Mouse (Mus musculus) NIH3T3 (cell line): ENCODE data around the gene Dapk1.

Source experiments
- DNase-seq: peaks from one replicate; pipeline ENCODE4 v3.0.0-alpha.2; 2012; ENCODE audit warnings: low read depth

Gene Dapk1

DNA sequence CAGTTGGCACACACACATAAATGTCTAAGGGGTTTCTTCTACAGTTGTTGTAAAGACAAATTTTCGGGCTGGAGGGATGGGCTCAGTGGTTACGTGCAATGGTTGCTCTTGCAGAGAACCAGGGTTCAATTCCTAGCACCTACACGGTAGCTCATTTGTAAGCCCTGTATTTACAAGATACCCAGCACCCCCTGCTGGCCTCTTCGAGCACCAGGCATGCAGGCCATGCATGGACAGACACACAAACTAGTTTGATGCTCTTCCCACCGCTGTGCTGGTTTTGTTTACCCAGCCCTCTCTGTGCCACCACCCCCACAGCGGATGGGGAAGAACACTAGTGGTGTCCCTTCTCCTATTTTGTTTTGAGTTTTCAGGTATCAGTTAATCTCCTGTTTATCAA, 138.5 kb downstream of the Dapk1 start:
- no peak for DNase-seq

- no peak for DNase-seq
Measured at GRCm38 (mm10) chr13:60742611-60743010, 140.9 kb downstream of the Dapk1 start.

DNA sequence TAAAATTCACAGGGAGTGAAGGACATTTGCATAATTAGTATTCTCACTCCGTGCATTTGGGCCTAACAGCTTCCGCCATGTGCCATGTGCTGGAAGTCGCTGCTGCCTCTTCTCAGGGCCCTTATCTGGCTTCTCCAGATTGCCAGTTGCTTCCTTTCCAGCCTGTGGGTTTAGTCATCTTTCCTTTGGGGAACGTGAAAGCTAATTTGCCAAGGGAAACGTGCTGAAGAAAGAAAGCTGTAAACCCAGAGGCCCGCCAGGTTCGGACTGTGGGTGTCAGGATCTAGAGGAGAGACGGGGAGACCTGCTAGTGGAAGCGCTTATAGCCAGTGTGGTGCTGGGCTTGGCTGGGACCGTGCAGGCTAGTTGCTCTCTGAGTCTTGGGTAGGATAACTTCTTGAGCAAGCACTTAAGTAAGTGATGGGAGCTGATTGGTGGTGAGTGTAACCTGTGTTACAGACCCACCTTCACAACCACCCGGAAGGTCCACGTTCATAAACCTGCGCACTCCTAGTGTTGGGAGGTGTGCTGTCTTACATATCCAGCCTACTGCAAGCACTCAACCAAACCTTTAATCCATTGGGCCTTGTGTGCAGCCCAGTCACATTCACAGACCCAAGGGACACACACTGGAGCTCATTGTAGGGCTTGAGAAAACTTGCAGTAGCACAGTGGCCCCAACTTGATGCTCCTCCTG, 141.8 kb downstream of the Dapk1 start:
- DNase-seq: no peak

GRCm38 (mm10) chr13:60744078-60744460, 142.3 kb downstream of the Dapk1 start:
- DNase-seq: peak; percentile 85

DNA sequence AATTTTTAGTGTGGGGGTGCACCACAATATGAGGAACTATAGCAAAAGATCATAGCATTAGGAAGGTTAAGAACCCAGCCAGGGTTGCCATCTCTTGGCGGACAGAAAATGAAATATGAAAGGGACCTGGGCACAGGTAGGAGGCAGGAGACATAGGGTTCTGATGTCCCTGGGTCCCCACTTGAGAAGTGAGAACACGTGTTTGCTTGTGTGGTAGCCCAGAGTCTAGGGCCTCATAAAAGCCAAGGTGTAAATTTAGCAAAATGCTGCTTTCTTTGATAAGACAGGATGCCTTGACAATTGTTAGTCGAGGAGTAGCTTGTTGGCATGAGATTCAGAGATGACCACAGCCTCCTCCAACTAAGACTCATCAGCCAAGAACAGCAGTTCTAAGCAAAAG, 143.0 kb downstream of the Dapk1 start:
- no peak for DNase-seq

GRCm38 (mm10) chr13:60745358-60745757, 143.6 kb downstream of the Dapk1 start:
- DNase-seq: no peak

DNA sequence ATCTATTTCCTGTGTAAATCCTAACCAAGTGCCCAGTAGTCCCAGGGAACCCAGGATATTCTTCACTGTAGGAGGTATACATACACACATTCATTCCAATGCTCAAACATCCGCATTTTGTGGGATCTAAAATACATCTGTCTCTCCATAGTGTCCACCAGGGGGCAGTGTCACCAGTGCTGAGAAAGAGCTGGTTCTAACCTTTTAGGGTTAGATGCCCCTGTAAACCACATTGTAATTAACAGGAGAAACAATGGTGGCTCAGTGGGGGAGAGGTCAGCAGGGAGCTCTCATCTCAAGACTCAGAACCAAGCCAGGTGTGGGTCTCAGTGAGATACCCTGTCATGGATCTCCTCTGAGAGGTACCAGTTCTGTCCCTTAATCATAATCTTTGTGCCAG, 144.5 kb downstream of the Dapk1 start:
- DNase-seq: peak; percentile 50

DNA sequence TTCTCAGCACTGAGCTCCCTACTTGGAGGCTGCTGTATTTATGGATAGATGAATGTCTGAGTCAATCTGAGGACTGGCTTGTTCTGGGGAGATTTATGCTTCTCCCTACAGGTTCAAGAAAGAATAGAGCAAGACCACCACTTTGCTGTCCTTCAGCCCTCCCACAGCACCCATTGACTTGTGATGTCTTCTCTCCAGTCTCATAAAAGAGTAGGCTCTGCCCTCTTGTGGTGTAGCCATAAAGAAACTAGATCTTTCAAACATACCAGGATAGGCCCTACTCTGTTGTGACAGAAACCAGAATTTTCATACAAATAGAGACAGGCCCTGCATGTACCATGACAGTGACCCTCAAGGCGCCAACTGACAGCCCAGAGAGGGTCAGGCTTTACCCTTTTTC, 145.5 kb downstream of the Dapk1 start:
- DNase-seq: no peak

DNA sequence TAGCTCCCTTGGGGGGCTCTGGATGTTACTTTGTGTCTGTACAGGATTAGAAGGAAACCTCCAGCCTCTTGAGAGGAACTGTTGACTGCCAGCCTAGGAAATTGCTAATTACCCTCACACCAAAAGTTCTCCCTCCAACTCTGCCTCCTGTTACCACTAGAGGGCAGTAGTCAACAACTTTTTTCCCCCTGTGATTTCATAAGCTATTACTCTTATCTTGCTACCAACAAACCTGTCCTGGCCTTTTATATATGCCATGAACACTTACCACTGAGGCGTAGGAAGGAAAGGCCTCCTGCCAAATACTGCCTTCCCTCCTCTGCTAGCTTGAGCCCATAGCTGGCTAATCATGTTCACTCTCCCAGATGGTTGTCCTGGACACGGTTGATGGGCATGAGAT, 146.8 kb downstream of the Dapk1 start:
- DNase-seq: peak; percentile 48

GRCm38 (mm10) chr13:60750930-60751329, 149.2 kb downstream of the Dapk1 start:
- no peak for DNase-seq

DNA sequence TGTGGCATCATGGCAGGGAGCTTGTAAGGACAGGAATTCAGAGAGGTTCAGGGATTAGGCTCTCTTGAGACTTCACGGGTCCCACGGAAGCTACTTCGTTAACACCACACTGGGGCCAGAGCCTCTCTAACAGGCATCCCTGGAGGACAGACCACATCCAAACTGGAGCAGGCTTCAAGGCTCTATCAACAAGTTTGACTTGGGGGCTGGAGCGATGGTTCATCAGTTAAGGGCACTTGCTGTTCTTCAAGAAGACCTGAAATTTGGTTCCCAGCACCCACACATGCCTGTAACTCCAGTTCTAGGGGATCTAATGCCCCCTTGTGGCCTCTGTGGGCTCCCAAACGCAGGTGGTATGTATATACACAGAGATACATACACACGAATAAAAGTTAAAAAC, 151.5 kb downstream of the Dapk1 start:
- no peak for DNase-seq

GRCm38 (mm10) chr13:60755251-60755650, 153.5 kb downstream of the Dapk1 start:
- DNase-seq: no peak

DNA sequence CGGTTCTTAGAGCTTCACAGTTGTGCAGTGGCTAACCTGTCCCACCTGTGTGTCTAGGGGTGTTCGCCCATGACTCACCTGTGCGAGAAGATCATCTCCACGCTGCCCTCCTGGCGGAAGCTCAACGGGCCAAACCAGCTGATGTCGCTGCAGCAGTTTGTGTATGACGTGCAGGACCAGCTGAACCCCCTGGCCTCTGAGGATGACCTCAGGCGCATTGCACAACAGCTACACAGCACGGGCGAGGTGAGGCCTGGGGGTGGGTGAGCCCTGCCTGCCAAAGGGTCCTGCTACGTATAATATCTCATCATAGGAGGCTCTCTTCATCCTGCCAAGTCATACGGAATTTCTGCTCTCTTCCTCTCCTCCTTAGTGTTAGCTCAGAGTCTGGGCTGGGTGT, 155.5 kb downstream of the Dapk1 start:
- no peak for DNase-seq

DNA sequence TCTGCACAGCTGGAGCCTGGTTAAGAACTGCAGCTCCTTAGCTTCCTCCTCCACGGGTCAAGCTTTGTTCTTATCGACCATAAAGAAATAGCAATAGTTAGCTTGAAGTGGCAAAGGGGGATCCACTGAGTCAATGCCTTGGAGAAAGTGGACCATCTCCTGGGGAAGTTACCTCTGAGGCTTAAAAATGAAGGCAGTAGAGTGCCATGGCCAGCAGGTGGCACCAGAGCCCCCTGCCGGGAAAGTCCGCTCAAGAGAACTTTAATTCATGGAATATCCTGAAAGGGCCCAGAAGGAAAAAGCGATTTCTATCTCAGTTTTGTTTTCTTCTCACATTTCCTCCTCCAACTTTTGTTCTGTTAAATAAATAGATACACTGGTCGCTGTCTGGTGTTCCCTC, 157.4 kb downstream of the Dapk1 start:
- DNase-seq: peak; percentile 78

GRCm38 (mm10) chr13:60760392-60760791, 158.6 kb downstream of the Dapk1 start:
- DNase-seq: no peak

DNA sequence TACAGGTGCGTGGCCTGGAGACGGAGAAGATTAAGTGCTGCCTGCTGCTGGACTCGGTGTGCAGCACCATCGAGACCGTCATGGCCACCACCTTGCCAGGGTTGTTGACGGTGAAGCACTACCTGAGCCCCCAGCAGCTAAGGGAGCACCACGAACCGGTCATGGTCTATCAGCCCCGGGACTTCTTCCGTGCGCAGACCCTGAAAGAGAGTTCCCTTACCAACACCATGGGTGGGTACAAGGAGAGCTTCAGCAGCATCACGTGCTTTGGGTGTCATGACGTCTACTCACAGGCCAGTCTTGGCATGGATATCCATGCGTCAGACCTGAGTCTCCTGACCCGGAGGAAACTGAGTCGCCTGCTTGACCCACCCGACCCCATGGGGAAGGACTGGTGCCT, 159.4 kb downstream of the Dapk1 start:
- DNase-seq: no peak

GRCm38 (mm10) chr13:60780534-60780933, 178.8 kb downstream of the Dapk1 start:
- DNase-seq: no peak

GRCm38 (mm10) chr13:60783301-60783700, 181.6 kb downstream of the Dapk1 start:
- DNase-seq: no peak

DNA sequence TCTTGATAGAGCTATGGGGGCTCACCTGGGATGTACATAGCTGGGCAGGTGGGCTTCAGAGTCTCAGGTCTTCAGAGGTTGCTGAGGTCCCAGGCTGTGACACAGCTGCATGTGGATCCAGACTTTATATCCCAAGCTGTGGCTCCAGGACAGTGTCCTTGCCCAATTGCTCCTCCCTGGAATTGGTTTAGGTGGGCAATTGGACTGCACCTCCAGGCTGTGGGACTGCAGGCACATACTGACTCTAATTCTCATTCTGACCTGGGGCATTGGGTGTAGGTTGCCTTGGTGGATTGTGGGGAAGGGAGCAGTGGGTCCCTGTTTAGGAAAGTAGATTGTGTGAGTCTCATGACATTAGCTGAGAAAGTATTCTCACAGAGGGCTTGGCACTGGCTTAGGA, 184.5 kb downstream of the Dapk1 start, which contains the start of gene BC051665:
Gene BC051665 (minus strand): TSS at position 101 of the 400 bp plus-strand sequence.
- no peak for DNase-seq

GRCm38 (mm10) chr13:60789466-60789865, 187.7 kb downstream of the Dapk1 start:
- no peak for DNase-seq

- no peak for DNase-seq
Measured at GRCm38 (mm10) chr13:60802749-60803148, 201.0 kb downstream of the Dapk1 start, which contains the start of gene Ctsll3. Gene Ctsll3 (minus strand): TSS chr13:60802849.

GRCm38 (mm10) chr13:60809690-60810089, 207.9 kb downstream of the Dapk1 start:
- no peak for DNase-seq

DNA sequence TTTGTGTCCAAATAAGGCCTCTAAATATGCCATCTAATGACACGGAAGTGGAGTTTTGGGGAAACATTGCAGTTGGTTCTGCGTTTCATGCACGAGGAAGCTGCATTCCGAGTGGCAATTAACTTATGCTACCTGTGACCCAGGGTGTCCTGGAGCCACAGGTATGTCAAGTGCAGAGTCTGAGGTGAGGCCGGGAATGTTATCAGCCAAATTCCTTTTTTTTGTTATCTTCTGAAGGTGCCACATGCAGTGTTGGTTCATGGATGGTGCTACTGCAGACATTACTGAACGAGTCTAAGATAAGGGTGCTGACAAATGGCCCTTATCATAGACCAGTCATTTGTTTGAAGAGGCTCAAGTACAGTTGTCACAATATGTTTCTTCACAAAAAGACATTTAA, 211.0 kb downstream of the Dapk1 start:
- DNase-seq: no peak
